Mouse (Mus musculus): ENCODE measurements around the gene Inca1. TPM values are rescaled to one million over a fixed set of nuclear protein-coding genes. Genes with fewer than 3 reads are reported as not detected.

Inca1 gene
- polyA plus RNA-seq, 1 experiment, result not detected

DNA sequence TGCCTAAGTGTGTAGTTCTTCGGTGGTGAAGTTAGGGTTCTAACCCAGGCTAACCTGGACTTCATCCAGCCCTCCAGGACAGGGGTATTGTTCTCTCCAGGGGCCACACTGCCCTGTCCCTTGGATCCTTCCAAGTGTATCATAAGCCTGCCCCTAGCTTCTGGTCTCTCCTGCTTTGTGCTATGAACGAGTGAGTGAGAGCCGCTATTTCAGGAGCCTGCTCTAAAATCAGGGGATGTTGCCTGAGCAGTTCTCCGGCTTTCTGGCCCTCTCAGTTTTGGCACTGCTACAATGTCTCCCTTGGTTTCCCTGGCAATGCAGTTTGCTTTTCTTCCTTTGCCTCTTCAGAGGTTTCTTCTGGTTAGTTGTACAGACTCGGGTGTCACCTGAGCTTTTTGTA lies 31.2 kb upstream of the Inca1 start:
- TF ChIP-seq TAL1 (IDR thresholded peaks at IDR 0.05; ENCODE audit: low read length) (no peak), GATA1 (IDR thresholded peaks at IDR 0.05; ENCODE audit: low read length) (no peak)
- no peak overlapping the region for H3K4me3 ChIP-seq (replicated peaks)
- peaks cover 4% of the 10 kb centered on the region; the same call in 1 of the 2 replicates for H3K27me3 ChIP-seq (ENCODE audit: control insufficient read depth)
- no peaks in the 10 kb centered on the region for H3K9me3 ChIP-seq (ENCODE audit: control insufficient read depth, low read length)
- H3K4me1 ChIP-seq (ENCODE audit: control insufficient read depth), result no peaks in the 10 kb centered on the region
- H3K36me3 ChIP-seq (ENCODE audit: control insufficient read depth), result peaks cover 21% of the 10 kb centered on the region

DNA sequence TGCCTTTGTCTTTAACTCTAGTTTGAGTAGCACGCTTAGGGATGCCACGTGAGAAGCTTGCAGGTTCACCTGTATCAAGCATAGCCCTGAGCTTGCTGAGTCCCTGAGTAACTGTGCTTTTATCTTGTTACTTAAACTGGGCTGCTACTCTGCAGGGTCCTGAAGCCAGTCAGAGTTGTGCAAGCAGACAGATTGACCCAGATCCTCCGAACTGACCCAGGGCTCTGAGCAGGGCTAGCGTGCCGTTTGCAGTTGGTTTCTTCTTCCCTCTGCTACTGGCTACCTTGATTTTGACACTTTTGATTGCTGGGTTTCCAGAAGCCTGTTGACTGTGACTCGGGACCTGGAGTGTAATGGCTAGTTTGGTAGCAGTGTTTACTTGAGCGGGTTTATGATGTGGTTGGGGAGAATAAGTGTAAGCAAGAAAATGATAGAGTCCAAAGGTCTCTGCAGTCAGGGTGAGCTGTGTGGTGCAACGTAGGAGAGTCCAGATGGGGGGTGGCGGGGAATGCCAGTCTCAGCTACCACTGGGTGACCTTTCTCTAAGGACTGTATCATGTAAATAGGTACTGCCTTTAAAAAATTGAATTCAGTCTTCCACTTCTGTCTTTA lies 30.6 kb upstream of the Inca1 start:
- H3K4me1 ChIP-seq (ENCODE audit: control insufficient read depth), result no peaks in the 10 kb centered on the region
- no peak overlapping the region for H3K4me3 ChIP-seq (replicated peaks)
- TF ChIP-seq TAL1 (IDR thresholded peaks at IDR 0.05; ENCODE audit: low read length) (no peak), GATA1 (IDR thresholded peaks at IDR 0.05; ENCODE audit: low read length) (no peak)
- H3K36me3 ChIP-seq (ENCODE audit: control insufficient read depth), result peaks cover 28% of the 10 kb centered on the region
- peaks cover 2% of the 10 kb centered on the region; the same call in 1 of the 2 replicates for H3K27me3 ChIP-seq (ENCODE audit: control insufficient read depth)
- H3K9me3 ChIP-seq (ENCODE audit: control insufficient read depth, low read length), result no peaks in the 10 kb centered on the region

DNA sequence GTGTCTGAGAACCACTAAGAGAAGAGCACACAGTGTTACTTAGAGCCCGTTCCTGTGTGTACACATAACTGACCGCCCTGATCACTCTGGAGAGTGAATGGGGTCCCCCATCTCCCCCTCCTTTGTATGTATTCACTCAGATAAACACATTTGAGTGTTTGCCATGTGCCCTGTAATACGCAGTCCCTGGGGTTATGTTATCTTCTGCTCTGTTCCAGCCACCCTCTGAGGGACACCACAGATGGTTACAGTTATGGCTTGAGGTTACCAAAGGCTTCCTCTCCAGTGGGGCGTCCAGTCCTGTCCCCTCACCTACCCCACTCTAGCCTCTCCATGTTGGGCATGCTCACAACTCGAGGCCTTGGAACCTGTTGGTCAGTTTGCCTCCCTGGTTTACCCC lies 27.4 kb upstream of the Inca1 start:
- TF ChIP-seq TAL1 (IDR thresholded peaks at IDR 0.05; ENCODE audit: low read length) (no peak), GATA1 (IDR thresholded peaks at IDR 0.05; ENCODE audit: low read length) (no peak)
- Histone ChIP-seq H3K4me1 (ENCODE audit: control insufficient read depth) (no peaks in the 10 kb centered on the region), H3K27me3 (ENCODE audit: control insufficient read depth) (peaks cover 2% of the 10 kb centered on the region; the same call in 1 of the 2 replicates), H3K4me3 (replicated peaks) (no peak overlapping the region), H3K36me3 (ENCODE audit: control insufficient read depth) (peaks cover 47% of the 10 kb centered on the region), H3K9me3 (ENCODE audit: control insufficient read depth, low read length) (no peaks in the 10 kb centered on the region)

DNA sequence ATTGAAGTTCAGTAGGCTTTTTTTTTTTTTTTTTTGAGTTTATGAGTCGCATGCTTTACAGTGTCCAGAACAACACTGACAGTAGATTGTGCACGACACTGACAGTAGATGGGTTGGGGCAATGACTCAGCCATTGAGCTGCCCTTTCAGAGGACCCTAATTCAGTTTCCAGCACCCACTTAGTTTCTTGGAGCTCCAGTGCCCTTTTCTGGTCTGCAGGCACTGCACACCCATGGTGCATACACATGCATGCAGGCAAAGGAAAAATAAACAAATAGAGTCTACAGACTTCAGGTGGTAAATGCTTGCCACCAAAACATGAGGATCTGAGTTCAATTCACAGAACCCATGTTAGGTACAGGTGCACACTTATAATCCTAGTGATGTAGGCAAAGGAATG lies 26.6 kb upstream of the Inca1 start:
- peaks cover 51% of the 10 kb centered on the region for H3K36me3 ChIP-seq (ENCODE audit: control insufficient read depth)
- TF ChIP-seq GATA1 (IDR thresholded peaks at IDR 0.05; ENCODE audit: low read length) (no peak), TAL1 (IDR thresholded peaks at IDR 0.05; ENCODE audit: low read length) (no peak)
- no peaks in the 10 kb centered on the region for H3K4me1 ChIP-seq (ENCODE audit: control insufficient read depth)
- no peak overlapping the region for H3K4me3 ChIP-seq (replicated peaks)
- peaks cover 2% of the 10 kb centered on the region; the same call in 1 of the 2 replicates for H3K27me3 ChIP-seq (ENCODE audit: control insufficient read depth)
- H3K9me3 ChIP-seq (ENCODE audit: control insufficient read depth, low read length), result no peaks in the 10 kb centered on the region

DNA sequence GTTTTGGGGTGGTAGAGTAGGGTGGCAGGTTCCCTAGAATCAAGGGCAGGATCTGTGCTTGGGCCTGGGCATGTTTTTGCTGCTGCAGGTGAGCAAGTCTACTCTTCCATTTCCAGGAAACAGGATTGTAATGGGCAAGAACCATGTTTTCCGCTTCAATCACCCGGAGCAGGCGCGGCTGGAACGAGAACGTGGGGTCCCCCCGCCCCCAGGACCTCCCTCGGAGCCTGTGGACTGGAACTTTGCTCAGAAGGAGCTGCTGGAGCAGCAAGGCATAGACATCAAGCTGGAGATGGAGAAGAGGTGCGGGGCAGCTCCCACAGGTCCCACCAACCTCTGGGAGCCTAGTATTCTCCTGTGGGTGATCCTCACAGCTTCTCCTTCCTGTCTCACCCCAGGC lies 24.8 kb upstream of the Inca1 start:
- peaks cover 53% of the 10 kb centered on the region for H3K36me3 ChIP-seq (ENCODE audit: control insufficient read depth)
- no peak overlapping the region for H3K4me3 ChIP-seq (replicated peaks)
- no peaks in the 10 kb centered on the region for H3K27me3 ChIP-seq (ENCODE audit: control insufficient read depth)
- TF ChIP-seq TAL1 (IDR thresholded peaks at IDR 0.05; ENCODE audit: low read length) (no peak), GATA1 (IDR thresholded peaks at IDR 0.05; ENCODE audit: low read length) (no peak)
- no peaks in the 10 kb centered on the region for H3K9me3 ChIP-seq (ENCODE audit: control insufficient read depth, low read length)
- H3K4me1 ChIP-seq (ENCODE audit: control insufficient read depth), result no peaks in the 10 kb centered on the region

DNA sequence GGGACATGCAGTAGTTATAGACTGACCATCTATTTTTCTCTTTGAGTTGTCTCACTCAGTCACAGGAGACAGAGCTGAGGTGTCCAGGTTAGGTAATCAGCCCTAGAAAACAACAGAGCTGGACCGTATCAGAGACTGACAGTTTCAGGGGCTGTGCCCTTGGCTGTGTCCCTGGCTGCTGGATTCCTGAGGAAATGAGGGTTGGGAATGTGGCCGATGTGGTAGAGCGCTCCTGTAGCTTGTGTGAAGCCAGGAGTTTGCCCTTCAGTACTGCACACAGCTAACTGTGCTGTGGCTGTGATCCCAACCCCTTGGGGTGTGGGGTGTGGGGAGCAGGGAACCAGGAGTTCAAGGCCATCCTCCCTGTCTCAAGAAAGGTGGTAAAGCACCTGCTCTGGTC lies 21.1 kb upstream of the Inca1 start:
- TF ChIP-seq GATA1 (IDR thresholded peaks at IDR 0.05; ENCODE audit: low read length), result no peak
- no peak for TF ChIP-seq TAL1 (IDR thresholded peaks at IDR 0.05; ENCODE audit: low read length)
- Histone ChIP-seq H3K27me3 (ENCODE audit: control insufficient read depth) (no peaks in the 10 kb centered on the region), H3K4me3 (replicated peaks) (no peak overlapping the region), H3K4me1 (ENCODE audit: control insufficient read depth) (no peaks in the 10 kb centered on the region), H3K9me3 (ENCODE audit: control insufficient read depth, low read length) (no peaks in the 10 kb centered on the region), H3K36me3 (ENCODE audit: control insufficient read depth) (peaks cover 47% of the 10 kb centered on the region)

DNA sequence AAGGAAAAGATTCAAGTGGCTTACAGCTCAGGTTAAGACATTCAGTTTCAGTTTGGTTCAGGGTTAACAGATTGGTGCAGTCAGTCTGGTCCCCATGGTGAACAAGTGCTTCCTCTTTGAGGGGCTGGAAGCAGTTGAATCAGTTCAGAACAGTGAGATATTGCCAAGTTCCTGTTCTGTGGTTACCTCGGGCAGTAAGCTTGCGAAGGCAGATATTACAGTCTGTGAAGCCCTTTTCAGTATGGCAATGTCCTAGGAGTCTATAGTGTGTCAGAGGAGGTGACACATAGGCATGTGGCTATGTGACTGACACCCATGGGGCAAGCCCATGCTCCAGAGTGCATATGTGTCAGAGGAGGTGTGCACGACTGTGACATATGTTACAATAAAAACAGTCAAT lies 20.6 kb upstream of the Inca1 start:
- Histone ChIP-seq H3K27me3 (ENCODE audit: control insufficient read depth) (no peaks in the 10 kb centered on the region), H3K9me3 (ENCODE audit: control insufficient read depth, low read length) (no peaks in the 10 kb centered on the region), H3K4me1 (ENCODE audit: control insufficient read depth) (no peaks in the 10 kb centered on the region), H3K4me3 (replicated peaks) (no peak overlapping the region), H3K36me3 (ENCODE audit: control insufficient read depth) (peaks cover 44% of the 10 kb centered on the region)
- TF ChIP-seq GATA1 (IDR thresholded peaks at IDR 0.05; ENCODE audit: low read length) (no peak), TAL1 (IDR thresholded peaks at IDR 0.05; ENCODE audit: low read length) (no peak)

DNA sequence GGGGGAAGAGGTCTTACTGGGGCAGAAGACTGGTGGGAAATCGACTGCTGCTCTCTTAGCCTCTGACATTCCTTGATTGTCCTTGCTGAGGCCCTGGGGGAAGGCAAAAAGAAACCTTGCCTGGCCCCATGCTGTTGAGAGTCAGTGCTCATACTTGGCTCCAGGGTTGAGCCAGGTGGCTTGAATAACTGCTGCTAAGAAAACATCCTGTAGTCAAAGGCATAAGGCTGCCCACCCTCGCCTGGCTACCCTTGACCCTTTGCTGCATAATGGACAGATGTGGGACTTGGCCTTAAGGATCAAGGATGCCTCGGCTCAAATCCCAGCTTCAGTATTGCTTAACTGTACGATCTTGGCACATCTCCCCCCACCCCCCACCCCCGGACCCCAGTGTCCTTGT lies 18.5 kb upstream of the Inca1 start:
- H3K27me3 ChIP-seq (ENCODE audit: control insufficient read depth), result no peaks in the 10 kb centered on the region
- H3K4me1 ChIP-seq (ENCODE audit: control insufficient read depth), result no peaks in the 10 kb centered on the region
- TF ChIP-seq GATA1 (IDR thresholded peaks at IDR 0.05; ENCODE audit: low read length) (no peak), TAL1 (IDR thresholded peaks at IDR 0.05; ENCODE audit: low read length) (no peak)
- no peaks in the 10 kb centered on the region for H3K9me3 ChIP-seq (ENCODE audit: control insufficient read depth, low read length)
- H3K4me3 ChIP-seq (replicated peaks), result no peak overlapping the region
- H3K36me3 ChIP-seq (ENCODE audit: control insufficient read depth), result peaks cover 24% of the 10 kb centered on the region

DNA sequence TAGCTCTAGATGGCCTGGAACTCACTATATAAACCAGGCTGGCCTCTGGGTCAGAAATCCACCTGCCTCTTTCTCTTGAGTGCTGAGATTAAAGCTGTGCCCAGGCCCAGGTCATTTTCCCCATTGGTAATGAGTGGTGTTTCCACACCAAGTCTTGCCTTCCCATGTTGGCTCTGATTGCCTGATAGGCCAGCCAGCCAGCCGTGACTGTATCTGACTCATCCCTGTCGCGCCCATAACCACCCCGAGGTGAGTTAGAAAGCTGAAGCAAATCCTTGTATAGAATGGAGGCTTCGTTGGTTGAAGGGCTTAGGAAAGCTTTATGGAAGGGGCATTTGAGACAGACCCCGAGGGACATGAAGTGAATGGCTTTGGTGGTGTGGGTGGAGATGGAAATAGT lies 15.9 kb upstream of the Inca1 start:
- Histone ChIP-seq H3K9me3 (ENCODE audit: control insufficient read depth, low read length) (no peaks in the 10 kb centered on the region), H3K36me3 (ENCODE audit: control insufficient read depth) (peaks cover 23% of the 10 kb centered on the region), H3K27me3 (ENCODE audit: control insufficient read depth) (no peaks in the 10 kb centered on the region), H3K4me3 (replicated peaks) (no peak overlapping the region), H3K4me1 (ENCODE audit: control insufficient read depth) (no peaks in the 10 kb centered on the region)
- TF ChIP-seq TAL1 (IDR thresholded peaks at IDR 0.05; ENCODE audit: low read length) (no peak), GATA1 (IDR thresholded peaks at IDR 0.05; ENCODE audit: low read length) (no peak)

DNA sequence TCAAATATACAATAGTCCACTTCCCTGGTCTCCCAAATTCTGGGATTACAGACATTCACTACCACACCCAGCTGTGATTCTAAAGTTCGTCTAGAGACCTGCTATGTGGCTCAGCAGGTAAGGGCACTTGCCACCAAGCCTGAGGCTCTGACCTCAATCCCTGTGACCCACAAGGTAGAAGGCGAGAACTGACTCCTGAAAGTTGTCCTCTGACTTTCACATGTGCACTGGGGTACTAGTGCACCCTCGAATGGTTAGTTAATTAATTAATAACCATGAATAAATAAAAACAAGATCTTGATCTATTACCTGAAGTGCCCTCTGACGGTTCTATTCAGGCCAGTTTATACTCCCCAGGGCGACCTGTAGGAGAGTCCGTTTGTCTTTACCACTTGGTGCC lies 13.3 kb upstream of the Inca1 start:
- Histone ChIP-seq H3K9me3 (ENCODE audit: control insufficient read depth, low read length) (no peaks in the 10 kb centered on the region), H3K27me3 (ENCODE audit: control insufficient read depth) (no peaks in the 10 kb centered on the region), H3K4me1 (ENCODE audit: control insufficient read depth) (no peaks in the 10 kb centered on the region), H3K4me3 (replicated peaks) (no peak overlapping the region), H3K36me3 (ENCODE audit: control insufficient read depth) (peaks cover 21% of the 10 kb centered on the region; the same call in 1 of the 2 replicates)
- TF ChIP-seq GATA1 (IDR thresholded peaks at IDR 0.05; ENCODE audit: low read length) (no peak), TAL1 (IDR thresholded peaks at IDR 0.05; ENCODE audit: low read length) (no peak)

All from erythroblast, embryonic 14.5 days (primary cell).